Mouse (Mus musculus): ENCODE data around the gene Sptb.

DNA sequence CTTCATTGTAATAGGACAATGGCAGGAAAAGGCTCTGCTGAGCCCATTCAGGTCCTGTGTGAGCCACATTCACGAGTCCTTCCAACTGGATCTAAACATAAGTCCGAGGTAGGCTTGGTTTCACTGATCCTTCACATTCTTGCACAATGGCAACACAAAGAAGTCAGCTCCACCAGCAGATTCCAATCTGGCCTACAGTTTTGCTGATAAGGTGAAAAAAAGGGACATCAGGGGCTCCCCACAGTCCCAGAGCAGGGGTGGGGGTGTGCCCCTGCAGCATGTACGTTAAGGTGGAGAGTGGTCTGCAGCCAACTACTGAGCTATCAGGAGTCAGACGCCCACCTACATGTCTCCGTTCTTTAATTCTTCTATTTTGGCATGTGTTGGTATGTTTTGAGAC is 35.0 kb downstream of the Sptb start:
- TF ChIP-seq CTCF (IDR thresholded peaks at IDR 0.05; ENCODE audit: insufficient read depth, low read depth, low read length) (no peak), POLR2A (IDR thresholded peaks at IDR 0.05; ENCODE audit: insufficient read depth, low read depth, low read length) (no peak)

Measured in olfactory bulb, adult 2 months (tissue).